Mouse (Mus musculus) frontal cortex, postnatal 10 days (tissue): Measurements from ENCODE around the gene Arhgap10.

Experiments used
- DNase-seq, 2 experiments: peaks; one replicate each; pipeline ENCODE4 v3.0.0; 2022; ENCODE audit warnings: low spot score in 2 of 2, mixed read lengths in 1 of 2

The Arhgap10 gene

GRCm38 (mm10) chr8:77406444-77406843, 111.3 kb downstream of the Arhgap10 start:
- no peak for DNase-seq

DNA sequence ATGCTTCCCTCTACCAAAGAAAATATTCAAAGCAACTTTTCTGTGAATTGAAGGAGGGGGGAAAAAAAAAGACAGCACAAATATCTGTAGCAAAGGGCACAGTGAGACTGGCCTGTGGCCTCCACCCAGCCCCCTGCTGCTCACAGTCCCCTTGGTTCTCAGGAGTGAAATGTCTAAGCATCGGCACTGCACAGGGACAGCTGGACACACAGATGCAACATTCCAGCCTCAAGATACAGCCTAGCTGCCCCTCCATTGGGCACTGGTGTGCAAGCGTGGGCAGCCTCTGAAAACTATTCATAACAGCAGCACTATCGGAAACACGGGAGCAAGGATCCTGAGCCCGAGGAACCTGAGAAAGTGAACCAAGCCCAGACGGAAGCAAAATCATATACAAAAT, 113.7 kb downstream of the Arhgap10 start:
- no peak for DNase-seq

DNA sequence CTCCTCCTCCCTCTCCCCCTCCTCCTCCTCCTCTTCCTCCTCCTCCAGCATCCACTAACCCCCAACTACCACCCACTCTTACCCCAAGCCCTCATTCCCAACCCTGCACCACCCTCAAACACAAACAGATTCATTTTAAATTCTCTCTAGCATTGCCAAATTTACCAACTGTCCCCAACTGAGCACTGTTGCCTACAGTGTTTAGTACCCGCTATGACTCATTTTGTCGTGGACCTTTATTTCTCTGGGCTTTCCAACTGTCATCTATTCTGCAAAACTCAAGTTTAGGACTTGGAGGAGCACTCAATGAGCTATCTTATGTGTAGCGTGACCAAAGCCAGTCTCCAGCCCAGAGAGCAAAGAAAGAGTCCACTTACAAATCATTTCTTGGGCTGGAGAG, 115.8 kb downstream of the Arhgap10 start:
- DNase-seq = no peak

DNA sequence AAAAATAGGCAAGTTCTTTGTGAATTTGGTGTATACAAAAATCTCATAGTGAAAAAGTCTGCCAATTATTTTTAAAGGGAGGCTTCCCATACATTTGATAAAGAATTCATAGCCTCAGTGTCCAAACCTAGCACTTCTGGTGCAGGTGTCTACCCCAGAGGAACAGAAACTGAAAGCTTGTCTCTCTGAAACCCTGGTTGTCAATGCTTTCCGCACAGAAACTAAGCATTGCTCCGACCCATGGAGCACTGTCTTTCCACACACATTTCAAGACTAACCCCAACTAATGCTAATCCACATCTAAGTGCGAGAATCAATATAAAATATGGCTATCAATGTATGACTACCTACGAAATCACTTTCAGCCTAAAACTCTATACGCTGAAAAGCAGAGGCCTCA, 116.6 kb downstream of the Arhgap10 start:
- no peak for DNase-seq

DNA sequence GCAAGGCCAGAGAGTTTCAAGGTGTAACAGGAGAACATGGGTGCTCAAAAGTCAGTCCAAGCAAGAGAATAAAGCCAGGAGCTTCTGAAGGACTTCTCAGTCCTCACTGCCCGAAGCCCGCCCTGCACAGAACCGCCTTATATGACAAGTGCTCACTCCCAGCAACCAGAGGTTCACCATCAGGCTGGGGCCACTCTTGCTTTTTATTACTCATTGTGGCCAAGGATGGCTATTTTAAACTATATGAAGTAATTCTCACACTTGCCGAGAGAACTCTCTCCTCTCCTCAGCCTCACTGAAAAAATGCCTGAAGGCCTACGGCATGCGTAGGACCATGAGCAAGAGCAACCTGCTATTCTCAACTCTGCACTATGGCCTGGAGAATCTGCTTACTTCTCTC, 133.7 kb downstream of the Arhgap10 start:
- no peak for DNase-seq

DNA sequence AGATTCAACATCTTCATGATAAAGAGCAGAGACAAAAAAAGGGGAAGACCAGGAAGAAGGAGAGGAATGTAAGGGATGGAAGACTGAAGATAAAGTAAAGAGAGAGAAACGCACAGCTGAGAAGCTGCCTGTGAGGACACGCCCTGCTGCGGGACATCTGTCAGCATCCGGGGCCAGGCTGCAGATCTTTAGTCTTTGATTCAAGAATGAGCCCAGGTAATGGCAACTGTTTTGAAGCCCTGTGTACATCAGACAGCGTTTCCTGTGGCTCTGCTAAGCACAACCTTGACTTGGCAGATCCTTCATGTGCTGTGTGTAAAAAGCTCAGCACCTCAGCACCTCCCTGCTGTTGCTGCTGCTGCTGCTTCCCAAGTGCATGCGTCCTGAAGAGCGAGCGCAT, 134.1 kb downstream of the Arhgap10 start:
- DNase-seq = no peak

DNA sequence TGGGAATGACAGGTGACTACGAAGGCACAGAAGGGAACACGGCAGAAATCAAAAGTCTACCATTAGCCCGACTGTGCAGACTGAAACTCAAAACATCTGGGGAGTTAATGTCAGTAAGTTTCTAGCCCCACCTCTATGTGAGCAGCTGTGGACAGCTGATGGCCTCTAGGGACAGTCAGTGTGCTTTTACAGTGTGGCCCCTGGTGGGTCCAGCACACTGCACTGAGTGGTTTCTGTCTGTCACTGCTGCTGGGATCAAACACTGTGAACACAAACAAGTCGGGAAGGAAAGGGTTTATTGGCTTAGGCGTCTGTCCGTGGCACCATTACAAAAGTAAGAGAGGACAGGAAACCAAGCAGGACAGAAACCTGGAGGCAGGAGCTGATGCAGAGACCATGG, 136.9 kb downstream of the Arhgap10 start:
- DNase-seq = no peak

DNA sequence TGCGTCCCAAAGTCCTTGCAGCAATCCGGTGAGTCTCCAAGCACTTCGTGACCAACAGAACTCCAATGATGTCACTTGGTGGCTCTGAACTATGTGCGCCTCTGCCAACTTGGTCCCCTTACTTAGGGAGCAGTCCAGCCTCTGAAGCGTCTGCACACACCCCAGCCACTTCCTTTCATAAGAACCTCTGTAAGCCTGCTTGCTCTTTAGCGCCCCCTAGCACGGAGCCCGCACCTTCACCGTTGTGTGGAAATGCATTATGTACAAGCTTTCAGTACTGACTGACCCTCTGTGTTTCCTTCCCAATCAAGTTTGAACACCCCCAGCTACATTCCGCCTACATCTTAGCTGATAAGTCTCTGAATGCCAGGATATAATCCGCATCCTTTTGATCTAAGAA, 138.5 kb downstream of the Arhgap10 start:
- no peak for DNase-seq

DNA sequence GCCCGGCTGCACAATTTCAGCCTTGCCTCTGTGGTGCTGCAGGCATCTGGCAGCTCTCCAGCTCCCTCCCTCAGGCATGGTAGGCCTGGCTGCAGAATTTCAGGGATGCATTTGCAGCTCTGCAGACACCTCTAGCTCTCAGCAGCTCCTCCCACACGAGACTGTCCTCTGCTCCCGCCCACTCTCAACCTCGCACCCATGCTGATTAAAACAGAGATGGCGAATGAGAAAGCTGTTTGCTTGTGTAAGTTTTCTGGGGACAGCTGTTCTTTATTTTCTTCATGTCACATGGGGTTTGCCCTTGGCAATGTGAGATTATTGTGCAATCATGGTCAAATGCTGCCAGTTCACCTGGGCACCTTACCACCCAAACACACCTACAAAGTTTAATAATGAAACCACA, 141.3 kb downstream of the Arhgap10 start:
- DNase-seq = no peak

GRCm38 (mm10) chr8:77375999-77376398, 141.8 kb downstream of the Arhgap10 start:
- DNase-seq = no peak

DNA sequence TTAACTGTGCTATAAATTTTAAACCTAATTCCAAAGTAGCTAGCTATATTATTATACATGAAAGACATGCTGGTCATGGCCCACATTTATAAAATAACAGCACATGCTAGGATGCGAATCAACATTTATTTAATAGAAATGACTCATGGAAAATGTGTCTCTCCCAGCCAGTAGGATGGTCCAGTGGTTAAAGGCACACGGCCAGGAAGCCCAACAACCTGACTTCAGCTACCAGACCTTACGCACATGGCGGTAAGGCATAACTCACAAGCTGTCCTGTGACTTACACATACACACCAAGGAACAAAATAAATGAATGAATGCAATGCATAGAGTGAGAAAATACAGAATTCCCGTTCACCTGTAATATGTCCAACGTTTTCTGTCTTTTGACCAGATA, 146.7 kb downstream of the Arhgap10 start:
- no peak for DNase-seq

- DNase-seq = no peak
Observed at GRCm38 (mm10) chr8:77370308-77370707, 147.4 kb downstream of the Arhgap10 start.

- no peak for DNase-seq
Observed at GRCm38 (mm10) chr8:77369671-77370070, 148.1 kb downstream of the Arhgap10 start.

DNA sequence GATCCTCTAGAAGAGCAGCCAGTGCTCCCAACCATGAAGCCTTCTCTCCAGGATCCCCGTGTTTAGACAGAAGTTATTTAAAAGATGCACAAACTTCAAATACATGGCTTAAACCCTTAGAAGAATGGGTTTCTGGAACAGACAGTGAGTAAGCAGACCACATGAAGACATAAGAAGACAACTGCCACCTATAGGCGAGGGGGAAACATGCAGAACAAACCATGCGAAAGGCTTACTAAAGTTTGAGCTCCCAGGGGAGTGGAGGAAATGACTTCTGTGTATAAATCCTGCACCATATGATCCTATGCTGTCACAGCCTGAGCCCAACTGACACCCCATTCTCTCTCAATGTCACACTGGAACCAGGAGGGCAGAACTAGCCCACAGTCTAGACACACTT, 150.7 kb downstream of the Arhgap10 start:
- no peak for DNase-seq

GRCm38 (mm10) chr8:77366446-77366845, 151.3 kb downstream of the Arhgap10 start:
- DNase-seq = no peak

DNA sequence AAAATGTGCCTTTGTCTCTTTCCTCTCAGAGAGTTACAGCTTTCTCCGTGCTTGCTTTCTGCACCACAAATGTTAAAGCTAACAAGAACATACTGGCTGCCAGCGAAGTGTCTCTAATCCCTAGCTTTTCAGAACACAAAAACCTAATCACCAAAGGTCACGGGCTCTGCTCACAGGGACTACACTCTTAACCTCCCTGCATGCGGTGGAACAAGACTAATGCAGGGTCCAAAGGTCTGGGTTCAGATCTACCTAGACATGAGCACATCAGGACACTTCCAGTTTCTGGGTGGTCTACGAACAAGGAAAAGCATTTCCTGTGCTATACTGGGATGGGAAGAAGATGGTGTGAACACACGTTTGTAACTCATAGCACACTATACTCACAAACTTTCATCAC, 151.8 kb downstream of the Arhgap10 start:
- no peak for DNase-seq

DNA sequence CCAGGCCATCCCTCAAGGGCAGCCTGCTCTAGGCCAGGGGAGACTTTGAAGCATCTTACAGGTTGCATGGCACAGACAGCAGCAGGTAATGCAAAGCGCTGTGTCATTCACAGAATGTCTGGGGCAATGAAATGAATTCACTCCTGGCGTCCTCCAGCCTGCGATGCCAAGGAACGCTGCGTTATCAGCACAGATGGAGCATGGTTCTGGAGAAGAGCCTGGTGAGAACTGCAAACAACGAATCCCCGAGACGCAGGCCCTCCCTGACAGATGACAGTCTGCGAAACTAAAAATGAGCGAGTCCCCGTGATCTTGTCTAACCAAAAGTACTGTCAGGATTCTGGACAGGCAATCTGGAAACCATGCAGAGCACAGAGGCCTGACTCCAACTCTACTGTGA, 153.3 kb downstream of the Arhgap10 start:
- peak in 1 of 2 experiments; percentile 32 for DNase-seq

- DNase-seq = no peak
Observed at GRCm38 (mm10) chr8:77360853-77361252, 156.9 kb downstream of the Arhgap10 start.

DNA sequence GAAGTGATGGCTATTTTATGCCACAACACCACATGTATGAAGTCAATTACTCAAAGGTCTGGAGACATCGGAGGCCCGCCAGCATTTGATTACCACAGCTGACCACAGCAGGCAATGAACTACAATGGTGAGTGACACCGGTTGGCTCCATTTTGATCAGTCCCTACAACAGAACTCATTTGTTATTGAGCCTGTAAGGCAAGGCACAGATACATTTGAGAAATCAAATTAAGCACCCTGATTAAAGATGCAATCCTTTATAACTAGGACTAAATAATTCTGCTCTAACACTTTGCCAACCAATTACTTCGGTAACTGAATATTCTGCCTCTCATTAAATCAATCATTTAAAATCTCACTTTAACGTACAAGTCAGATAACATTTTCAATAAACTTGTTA, 157.3 kb downstream of the Arhgap10 start:
- DNase-seq = no peak

DNA sequence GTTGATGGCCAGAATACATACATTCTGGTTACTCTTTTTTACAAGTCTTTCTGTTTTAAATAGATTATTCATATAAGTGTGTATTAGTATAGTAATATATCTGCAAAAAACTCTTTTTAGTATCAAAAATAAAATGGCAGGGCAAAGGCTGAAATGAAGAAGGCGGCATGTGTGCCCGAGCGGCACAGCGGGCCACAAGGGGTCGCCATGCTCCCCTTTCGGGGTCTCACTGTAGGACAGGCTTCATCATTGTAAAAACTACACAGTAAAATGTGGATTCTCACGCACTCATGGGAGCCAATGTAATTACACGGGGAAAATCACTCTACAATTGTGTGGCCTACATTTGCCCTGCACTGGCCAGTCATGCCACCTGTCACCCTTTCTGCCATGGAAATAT, 160.6 kb downstream of the Arhgap10 start:
- no peak for DNase-seq

DNA sequence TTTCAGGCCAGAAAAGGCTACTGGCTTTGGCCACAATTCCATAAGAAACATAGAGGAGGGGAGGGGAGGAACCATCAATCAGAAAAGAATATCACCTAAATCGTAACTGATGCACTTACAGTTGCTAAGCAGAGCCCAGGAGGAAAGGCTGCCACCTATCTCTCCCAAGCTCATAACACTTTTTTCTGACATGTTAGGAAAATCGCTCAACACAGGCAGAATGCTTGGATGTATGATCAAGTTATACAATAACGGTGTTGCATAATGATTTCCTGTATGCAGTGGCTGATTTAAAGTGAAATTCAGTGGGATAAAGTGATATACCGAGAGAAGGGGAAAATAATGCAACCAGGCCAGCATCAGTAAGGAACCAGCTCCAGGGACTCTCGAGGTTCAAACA, 162.4 kb downstream of the Arhgap10 start:
- no peak for DNase-seq

GRCm38 (mm10) chr8:77354189-77354588, 163.6 kb downstream of the Arhgap10 start:
- DNase-seq = no peak

DNA sequence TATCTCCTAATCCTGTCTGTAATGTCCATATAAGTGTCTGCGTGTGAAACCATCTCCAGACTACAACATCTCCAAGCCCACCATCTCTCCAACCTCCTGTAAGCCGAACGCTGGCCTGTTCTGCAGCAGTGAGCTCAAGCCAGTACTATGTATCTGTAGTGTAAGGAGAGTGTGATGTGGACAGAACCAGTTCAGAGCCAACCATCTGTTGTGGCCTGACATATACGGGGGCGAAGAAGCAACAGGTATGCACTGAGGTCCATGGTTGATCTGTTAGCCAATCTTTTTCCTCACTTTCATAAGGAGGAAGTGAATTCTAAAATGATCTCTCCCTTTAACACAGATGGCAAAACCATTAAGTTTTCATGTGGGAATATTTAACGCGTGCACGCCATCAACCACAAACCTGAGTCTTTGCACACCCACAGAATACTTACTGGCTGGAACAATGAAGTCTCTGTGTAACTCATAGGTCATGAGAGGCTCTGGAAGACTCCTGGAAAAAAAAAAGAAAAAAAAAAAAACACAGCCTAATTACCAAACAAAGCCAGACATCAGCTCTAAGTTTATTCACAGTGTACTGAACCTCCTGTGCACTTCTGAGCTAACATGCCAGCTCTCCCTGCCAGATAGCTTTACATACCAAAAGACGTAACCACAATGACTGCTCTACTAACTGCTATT, 166.4 kb downstream of the Arhgap10 start:
- DNase-seq = no peak

GRCm38 (mm10) chr8:77350121-77350777, 167.5 kb downstream of the Arhgap10 start:
- no peak for DNase-seq
